Mouse (Mus musculus) adrenal gland, postnatal 25 days (tissue): ENCODE results near the gene Pdcl2. TPM values are rescaled to one million over a fixed set of nuclear protein-coding genes. Genes with fewer than 3 reads are reported as not detected.

ENCODE experiments used
- DNase-seq: peaks from one replicate; pipeline ENCODE4 v3.0.0; 2021; ENCODE audit warnings: mixed read lengths
- total RNA-seq: library from RNA; stranded (reverse); gene quantifications from 2 replicates; pipeline ENCODE4 v1.2.3, GENCODE M21; 2021

The Pdcl2 gene
- total RNA-seq, 1 experiment from 2014 or later: not detected

DNA sequence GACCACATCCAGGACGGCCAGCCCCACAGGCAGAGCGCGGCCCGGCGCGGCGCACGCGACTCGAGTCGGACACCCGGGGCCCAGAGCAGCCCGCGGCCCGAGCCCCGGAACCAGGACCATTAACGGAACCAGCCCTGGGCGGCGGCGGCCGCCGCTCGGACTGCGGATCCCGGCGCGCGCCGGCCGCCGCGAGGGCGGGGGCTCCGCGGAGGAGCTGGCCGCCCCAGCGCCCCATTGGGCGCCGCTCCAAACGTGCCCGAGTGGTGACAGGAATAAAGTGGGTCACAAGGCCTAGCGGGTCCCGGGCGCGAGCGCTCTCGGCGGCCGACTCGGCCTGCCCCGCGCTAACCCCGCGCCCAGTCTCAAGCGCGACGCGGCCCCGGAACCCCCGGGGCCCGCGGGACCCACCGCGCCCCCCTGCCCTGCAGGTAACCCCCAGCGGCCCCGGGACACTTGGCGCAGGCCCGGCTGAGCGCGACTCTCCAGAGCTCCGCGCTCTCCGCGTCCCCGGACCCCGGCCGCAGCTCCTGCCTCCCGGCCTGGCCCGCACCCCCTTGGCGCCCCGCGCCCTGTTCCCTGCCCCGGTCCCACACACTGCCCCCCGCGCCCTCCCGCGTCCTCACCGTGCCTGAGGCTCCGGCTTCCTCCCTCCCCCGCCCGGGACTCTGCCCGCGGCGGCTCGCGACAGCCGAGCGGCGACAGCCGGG lies 27.1 kb downstream of the Pdcl2 start:
- peak; percentile 93 for DNase-seq

DNA sequence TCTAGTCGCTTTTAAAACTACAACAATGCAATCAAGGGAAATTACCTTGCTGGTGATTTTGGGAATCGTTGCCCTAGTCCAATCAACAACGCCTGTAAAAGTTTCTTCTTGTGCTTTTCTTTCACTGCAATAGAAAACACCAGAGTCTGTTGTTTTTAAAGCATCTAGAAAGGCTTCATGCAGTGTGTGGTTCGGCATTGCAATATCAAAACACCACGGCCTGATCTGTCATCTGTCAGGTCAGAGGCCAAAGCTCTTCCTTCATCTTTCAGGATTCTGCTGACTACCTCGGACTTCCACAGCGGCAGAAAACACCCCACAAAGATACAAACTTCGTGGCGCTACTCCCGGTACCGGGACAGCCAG lies 27.6 kb downstream of the Pdcl2 start:
- no peak for DNase-seq

DNA sequence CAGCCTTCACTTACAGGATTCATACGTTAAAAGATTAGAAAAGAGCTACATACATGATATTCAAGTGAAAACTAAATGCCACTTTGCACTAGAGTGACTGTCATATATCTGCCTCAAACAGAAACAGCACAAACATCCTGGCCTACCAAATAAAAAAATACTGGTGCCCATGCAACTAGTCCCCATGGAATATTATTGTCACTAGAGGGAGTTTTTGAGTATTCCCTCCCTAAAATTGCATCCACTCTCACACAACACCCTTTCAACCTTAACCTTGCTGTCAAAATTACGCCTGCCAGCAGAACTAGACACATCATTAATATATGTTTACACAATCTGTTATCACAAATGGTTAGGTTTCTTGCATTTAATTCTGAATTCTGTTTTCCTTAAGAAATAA lies 28.9 kb downstream of the Pdcl2 start:
- no peak for DNase-seq

DNA sequence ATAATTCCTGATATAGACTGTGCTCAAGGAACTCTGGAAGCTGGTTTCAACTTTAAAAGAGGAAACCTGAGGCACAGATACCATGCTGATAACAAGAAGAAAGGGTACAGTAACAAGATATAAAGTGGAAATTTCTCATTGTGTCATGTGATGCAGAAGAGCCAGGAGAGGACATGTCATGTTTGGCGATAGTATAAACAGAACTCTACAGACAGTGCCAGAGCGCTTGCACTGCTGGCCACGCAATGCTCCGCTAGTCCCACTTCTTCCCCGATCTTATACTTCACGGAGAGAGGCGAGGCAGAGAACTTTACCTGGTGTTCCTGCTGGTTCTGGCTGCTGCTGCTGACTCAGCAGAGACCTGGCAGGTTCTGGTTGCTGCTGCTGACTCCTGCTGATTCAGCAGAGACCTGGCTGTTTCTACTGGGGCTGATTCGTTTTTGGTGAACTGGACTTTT lies 41.7 kb downstream of the Pdcl2 start:
- DNase-seq: no peak

DNA sequence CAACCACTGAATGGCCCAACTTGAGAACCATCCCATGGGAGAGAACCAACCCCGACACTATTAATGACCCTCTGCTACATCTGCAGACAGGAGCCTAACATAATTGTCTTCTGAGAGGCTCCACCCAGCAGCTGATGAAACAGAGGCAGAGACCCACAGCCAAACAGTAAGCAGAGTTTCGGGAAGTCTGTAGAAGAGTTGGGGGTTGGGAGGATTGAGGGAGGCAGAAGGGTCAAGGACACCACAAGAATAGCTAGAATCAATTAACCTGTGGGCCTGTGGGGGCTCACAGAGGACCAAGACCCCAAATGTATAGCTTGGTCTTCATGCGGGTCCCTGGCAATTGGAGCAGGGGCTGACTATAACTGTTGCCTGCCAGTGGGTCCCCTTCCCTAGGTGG lies 42.7 kb downstream of the Pdcl2 start:
- DNase-seq: no peak

DNA sequence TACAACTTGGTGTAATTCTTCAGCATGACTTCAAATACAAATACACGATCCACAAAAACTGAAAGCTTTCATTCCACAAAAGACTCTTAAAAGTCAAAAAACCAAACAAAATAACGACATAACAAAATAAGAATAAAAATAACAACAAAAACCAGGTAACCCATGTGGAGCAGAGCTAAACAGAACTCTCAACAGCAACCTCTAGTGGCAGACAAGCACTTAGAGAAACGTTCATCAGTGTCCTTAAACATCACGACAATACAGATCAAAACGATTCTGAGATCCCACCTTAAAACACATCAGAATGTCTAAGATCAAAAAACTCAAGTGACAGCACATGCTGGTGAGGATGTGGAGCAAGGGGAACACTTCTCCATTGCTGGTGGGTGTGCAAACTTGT lies 43.9 kb downstream of the Pdcl2 start:
- DNase-seq: no peak

DNA sequence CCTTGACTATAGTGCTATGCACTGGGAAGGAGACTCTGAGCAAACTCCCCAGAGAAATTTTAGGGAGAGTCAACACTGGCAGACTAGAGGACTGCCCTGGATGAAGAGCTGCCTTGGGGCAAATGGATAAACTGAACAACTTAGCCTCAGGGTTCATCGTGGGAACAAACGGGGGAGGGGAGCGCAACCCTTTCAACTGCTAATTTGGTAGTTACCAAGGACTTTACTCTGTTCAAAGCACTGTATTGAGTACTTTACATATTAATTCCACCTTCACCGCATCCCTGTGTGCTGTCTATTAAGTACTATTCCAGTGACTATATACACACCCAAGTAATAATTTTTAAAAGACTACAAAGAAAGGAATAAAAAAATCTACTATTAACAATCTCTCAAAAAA lies 45.3 kb downstream of the Pdcl2 start:
- no peak for DNase-seq

DNA sequence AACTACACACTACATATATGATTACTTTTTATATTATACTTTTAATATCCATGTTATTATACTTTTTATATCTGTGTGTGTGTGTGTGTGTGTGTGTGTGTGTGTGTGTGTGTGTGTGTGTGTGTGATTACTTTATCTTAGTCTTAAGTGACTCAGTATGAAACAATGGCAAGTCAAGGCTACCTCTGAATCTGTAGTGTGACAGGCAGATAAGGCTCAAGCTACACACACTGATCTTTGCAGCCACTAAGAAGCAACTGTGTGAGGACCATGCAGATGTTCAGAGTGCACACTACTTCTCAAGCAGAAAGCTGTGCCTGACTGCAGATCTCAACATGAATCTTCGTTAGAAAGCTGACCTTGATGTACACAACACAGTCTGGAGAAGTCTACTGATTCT lies 47.1 kb downstream of the Pdcl2 start:
- no peak for DNase-seq

DNA sequence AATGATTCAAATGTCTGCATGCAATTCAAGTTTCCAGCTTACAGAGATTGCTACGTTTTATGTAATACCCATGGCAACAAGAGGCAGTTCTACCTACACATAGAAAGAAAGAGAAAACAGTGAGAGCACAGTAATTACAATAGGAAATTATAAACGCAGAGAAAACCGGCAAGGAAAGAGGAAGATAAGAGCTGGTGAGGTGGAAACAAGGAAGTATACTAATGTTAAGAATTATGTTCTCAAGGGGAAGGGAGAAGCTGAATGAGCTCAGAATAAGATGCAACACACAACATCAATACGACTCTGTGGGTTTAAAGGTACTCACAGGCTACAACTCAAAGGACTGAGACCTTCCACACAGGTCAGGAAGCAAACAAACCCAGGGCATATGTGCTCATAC lies 56.0 kb downstream of the Pdcl2 start:
- no peak for DNase-seq

Other genes starting within 250 kb of the Pdcl2 start
- 30.9 and 40.2 TPM in 2 replicates for gene Srd5a3, start 190.9 kb downstream of the Pdcl2 start, total RNA-seq
- 36.1 and 47.4 TPM in 2 replicates for gene Tmem165, start 147.3 kb downstream of the Pdcl2 start, total RNA-seq
- gene Clock, start 26.4 kb downstream of the Pdcl2 start, total RNA-seq: 36.0 and 47.6 TPM in 2 replicates
- gene Nmu, start 32.6 kb upstream of the Pdcl2 start, total RNA-seq: not detected in 2 replicates
- gene Gm7271, start 152.9 kb upstream of the Pdcl2 start, total RNA-seq: not detected in 2 replicates
- gene Exoc1, start 198.2 kb upstream of the Pdcl2 start, total RNA-seq: 61.9 and 69.8 TPM in 2 replicates